ENCODE assay signal across 18 mouse cellular contexts in the genomic region with DNA sequence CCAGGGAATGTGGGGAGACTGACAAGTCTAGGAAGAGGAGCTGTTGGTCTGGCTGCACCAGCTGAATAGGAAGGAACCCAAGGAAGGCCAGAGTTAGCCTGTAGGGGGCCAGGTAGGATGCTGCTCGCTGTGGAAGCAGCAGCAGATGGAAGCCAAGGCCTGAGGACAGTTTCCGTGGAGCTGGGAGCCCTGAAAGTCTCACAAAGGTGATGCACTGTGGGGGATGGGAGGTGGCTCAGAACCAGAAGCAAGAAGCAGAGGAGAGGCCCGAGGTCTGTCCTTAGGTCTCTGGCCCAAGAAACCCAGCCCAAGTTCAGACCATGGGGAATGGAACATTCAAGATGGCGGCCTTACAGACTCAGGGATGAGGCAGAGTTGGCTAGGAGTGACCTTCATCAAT.
DNase-seq lines count a peak whose midpoint lies in the region; ATAC-seq lines count a peak whose summit lies in the region.
"Had no signal": no experiment of that assay in that cellular context is flagged by ENCODE, and none has a peak within 500 bp of the region (broad histone marks: within the 10 kb centered on the region; RNA-seq: fewer than 3 reads in every experiment).

No protein-coding gene starts in this region.

- no peak for DNase-seq in forebrain, embryonic 14.5 days (ENCODE audit: low spot score)
- no peak for DNase-seq in limb, embryonic 10.5 days (ENCODE audit: low spot score)
- no peak for DNase-seq in urinary bladder, postnatal 36 days (ENCODE audit: low spot score in 2 of 2)
- DNase-seq in left cerebral cortex, postnatal 36 days (ENCODE audit: low spot score in 2 of 2): no peak
- DNase-seq: adrenal gland, adult 2 months; cerebellum, postnatal 25 days; kidney, postnatal 14 days; liver, postnatal 0 days; lung, postnatal 14 days; right cerebral cortex, postnatal 4 days; thymus, postnatal 25 days had no signal

- H3K9me3 ChIP-seq in forebrain, embryonic 14.5 days (replicated peaks; ENCODE audit: control insufficient read depth, low read length): no peaks in the 10 kb centered on the region
- H3K9me3 ChIP-seq in forebrain, embryonic 15.5 days: no peaks in the 10 kb centered on the region
- 0 out of 2 replicates have a peak, but pooled peaks cover 5% of the 10 kb centered on the region for H3K9me3 ChIP-seq in limb, embryonic 12.5 days
- H3K9me3 ChIP-seq in limb, embryonic 10.5 days (replicated peaks): no peaks in the 10 kb centered on the region
- H3K9me3 ChIP-seq in embryonic facial prominence, embryonic 13.5 days: no peaks in the 10 kb centered on the region
- H3K9me3 ChIP-seq: limb, embryonic 15.5 days had no signal

- ATAC-seq in forebrain, embryonic 14.5 days: no peak
- ATAC-seq in forebrain, embryonic 15.5 days (replicated peaks): no peak
- no peak for ATAC-seq in limb, embryonic 12.5 days (ENCODE audit: insufficient number of reproducible peaks, insufficient read depth, low FRiP score, low TSS enrichment, low read depth)
- ATAC-seq in embryonic facial prominence, embryonic 13.5 days (ENCODE audit: insufficient number of reproducible peaks, insufficient read depth, low FRiP score, low TSS enrichment, low read depth): no peak
- ATAC-seq: intestine, embryonic 16.5 days; liver, postnatal 0 days had no signal

- H3K9ac ChIP-seq in forebrain, embryonic 14.5 days (ENCODE audit: low read length): no peak overlapping the region
- H3K9ac ChIP-seq in forebrain, embryonic 15.5 days (replicated peaks): no peak overlapping the region
- H3K9ac ChIP-seq in limb, embryonic 12.5 days (replicated peaks): no peak overlapping the region
- H3K9ac ChIP-seq in embryonic facial prominence, embryonic 13.5 days: no peak overlapping the region
- H3K9ac ChIP-seq: hindbrain, embryonic 14.5 days; limb, embryonic 15.5 days; liver, postnatal 0 days had no signal

- H3K4me2 ChIP-seq in forebrain, embryonic 14.5 days (ENCODE audit: low read length): 0 out of 2 replicates have a peak overlapping the region, but pooled peaks have one; percentile 7
- H3K4me2 ChIP-seq in forebrain, embryonic 15.5 days (replicated peaks): no peak overlapping the region
- H3K4me2 ChIP-seq in limb, embryonic 12.5 days: 0 out of 2 replicates have a peak overlapping the region, but pooled peaks have one; percentile 31
- peak overlapping the region; percentile 37 for H3K4me2 ChIP-seq in embryonic facial prominence, embryonic 13.5 days
- H3K4me2 ChIP-seq: limb, embryonic 15.5 days had no signal

- no peak overlapping the region for H3K4me3 ChIP-seq in forebrain, embryonic 14.5 days (ENCODE audit: low read depth, low read length)
- H3K4me3 ChIP-seq in forebrain, embryonic 15.5 days: no peak overlapping the region
- no peak overlapping the region for H3K4me3 ChIP-seq in limb, embryonic 12.5 days (replicated peaks)
- H3K4me3 ChIP-seq in limb, embryonic 10.5 days: no peak overlapping the region
- no peak overlapping the region for H3K4me3 ChIP-seq in embryonic facial prominence, embryonic 13.5 days
- H3K4me3 ChIP-seq: limb, embryonic 15.5 days; megakaryocyte, embryonic 14.5 days had no signal

- no peaks in the 10 kb centered on the region for H3K4me1 ChIP-seq in forebrain, embryonic 14.5 days (ENCODE audit: control insufficient read depth, insufficient read depth, low read length)
- H3K4me1 ChIP-seq in forebrain, embryonic 15.5 days: peaks cover 6% of the 10 kb centered on the region; the same call in 1 of the 2 replicates
- peaks cover 6% of the 10 kb centered on the region for H3K4me1 ChIP-seq in limb, embryonic 12.5 days (replicated peaks)
- H3K4me1 ChIP-seq in limb, embryonic 10.5 days: peaks cover 15% of the 10 kb centered on the region
- H3K4me1 ChIP-seq in embryonic facial prominence, embryonic 13.5 days: peaks cover 6% of the 10 kb centered on the region; the same call in 1 of the 2 replicates
- H3K4me1 ChIP-seq: limb, embryonic 15.5 days; megakaryocyte, embryonic 14.5 days had no signal

- 60% methylated on average over 4 of the region's 4 CpGs for WGBS in forebrain, embryonic 14.5 days
- WGBS in forebrain, embryonic 15.5 days: 76% methylated on average over 4 of the region's 4 CpGs
- 57% methylated on average over 4 of the region's 4 CpGs for WGBS in limb, embryonic 12.5 days
- WGBS in limb, embryonic 10.5 days: 61% methylated on average over 4 of the region's 4 CpGs
- 55% methylated on average over 4 of the region's 4 CpGs for WGBS in embryonic facial prominence, embryonic 13.5 days

- no peaks in the 10 kb centered on the region for H3K36me3 ChIP-seq in forebrain, embryonic 14.5 days (ENCODE audit: control insufficient read depth, insufficient read depth, low read length)
- H3K36me3 ChIP-seq in forebrain, embryonic 15.5 days: no peaks in the 10 kb centered on the region
- no peaks in the 10 kb centered on the region for H3K36me3 ChIP-seq in limb, embryonic 12.5 days
- H3K36me3 ChIP-seq in limb, embryonic 10.5 days: no peaks in the 10 kb centered on the region
- no peaks in the 10 kb centered on the region for H3K36me3 ChIP-seq in embryonic facial prominence, embryonic 13.5 days
- H3K36me3 ChIP-seq: limb, embryonic 15.5 days had no signal

- H3K27ac ChIP-seq in forebrain, embryonic 14.5 days (ENCODE audit: low read depth, low read length): no peak overlapping the region
- H3K27ac ChIP-seq in forebrain, embryonic 15.5 days (replicated peaks): no peak overlapping the region
- H3K27ac ChIP-seq in limb, embryonic 12.5 days: no peak overlapping the region
- H3K27ac ChIP-seq in limb, embryonic 10.5 days: no peak overlapping the region
- H3K27ac ChIP-seq in embryonic facial prominence, embryonic 13.5 days: no peak overlapping the region
- H3K27ac ChIP-seq: hindbrain, embryonic 14.5 days; limb, embryonic 15.5 days had no signal

- intact Hi-C loops in left cerebral cortex, postnatal 36 days (cut with DNase I): no loop called here

- H3K27me3 ChIP-seq in forebrain, embryonic 14.5 days (replicated peaks; ENCODE audit: control insufficient read depth, insufficient read depth, low read length): no peaks in the 10 kb centered on the region
- H3K27me3 ChIP-seq in forebrain, embryonic 15.5 days: no peaks in the 10 kb centered on the region
- peaks cover 36% of the 10 kb centered on the region for H3K27me3 ChIP-seq in limb, embryonic 12.5 days
- peaks cover 29% of the 10 kb centered on the region for H3K27me3 ChIP-seq in limb, embryonic 10.5 days (ENCODE audit: low read depth, poor library complexity, severe bottlenecking)
- peaks cover 13% of the 10 kb centered on the region for H3K27me3 ChIP-seq in embryonic facial prominence, embryonic 13.5 days
